Mouse (Mus musculus): ENCODE data around the gene Rbm44.

DNA sequence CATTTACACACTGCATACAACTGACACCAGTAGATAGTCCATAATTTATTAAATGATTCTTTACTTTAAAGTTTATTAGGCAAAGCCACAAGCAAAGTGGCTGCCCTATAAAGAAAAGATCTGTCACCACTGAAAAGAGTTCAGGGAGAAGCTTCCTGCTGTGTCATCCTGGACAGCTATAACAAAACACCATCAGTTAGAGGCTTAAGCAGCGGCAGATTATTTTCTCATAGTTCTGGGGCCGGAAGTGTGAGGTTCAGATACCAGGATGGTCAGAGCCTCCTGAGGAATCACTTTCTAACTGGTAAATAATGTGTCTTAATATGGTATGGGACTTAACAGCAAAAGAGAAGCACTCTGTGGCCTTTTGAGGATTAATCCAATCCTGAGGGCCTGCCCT lies 6.6 kb downstream of the Rbm44 start:
- TF ChIP-seq GATA1 (IDR thresholded peaks at IDR 0.05; ENCODE audit: borderline replicate concordance, low read length) (no peak), FLI1 (IDR thresholded peaks at IDR 0.05; ENCODE audit: low read length) (no peak)

All from megakaryocyte, embryonic 14.5 days (primary cell).